Mouse (Mus musculus) kidney, postnatal 10 days (tissue): Measurements from ENCODE around the gene Mettl5.
"Not testable (repeated sequence)": the region's sequence is repeated elsewhere in the genome, so short reads cannot be mapped to it uniquely, and the experiment has no call there.

Source experiments
- DNase-seq: peaks from one replicate; pipeline ENCODE4 v3.0.0; 2021; ENCODE audit warnings: mixed read lengths

The Mettl5 gene

GRCm38 (mm10) chr2:69885451-69886305 lies at the start of gene Mettl5:
TSS of gene Mettl5 (minus strand) at chr2:69885615.
- DNase-seq, result peak; percentile 95

- no peak for DNase-seq
Observed at GRCm38 (mm10) chr2:69924943-69925342, 39.5 kb upstream of the Mettl5 start.

DNA sequence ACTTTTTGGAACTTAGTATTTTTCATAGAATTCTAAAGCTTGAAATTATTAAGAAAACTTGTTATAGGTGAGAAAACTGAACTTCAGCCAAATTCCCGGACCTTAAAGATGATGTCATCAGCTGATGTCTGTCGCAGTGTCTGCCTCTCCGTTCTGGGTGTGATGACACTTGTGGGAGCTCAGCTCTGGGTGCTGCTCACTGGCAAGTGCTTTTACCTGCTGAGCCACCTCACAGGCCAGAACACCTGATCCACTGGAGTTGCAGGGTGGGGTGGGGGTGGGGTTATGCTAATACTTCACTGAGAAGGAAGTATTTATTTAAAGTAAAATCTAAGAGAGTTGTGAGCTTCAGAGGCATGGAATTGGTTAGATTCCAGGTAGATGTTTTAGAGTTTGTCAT lies 31.9 kb upstream of the Mettl5 start:
- no peak for DNase-seq

DNA sequence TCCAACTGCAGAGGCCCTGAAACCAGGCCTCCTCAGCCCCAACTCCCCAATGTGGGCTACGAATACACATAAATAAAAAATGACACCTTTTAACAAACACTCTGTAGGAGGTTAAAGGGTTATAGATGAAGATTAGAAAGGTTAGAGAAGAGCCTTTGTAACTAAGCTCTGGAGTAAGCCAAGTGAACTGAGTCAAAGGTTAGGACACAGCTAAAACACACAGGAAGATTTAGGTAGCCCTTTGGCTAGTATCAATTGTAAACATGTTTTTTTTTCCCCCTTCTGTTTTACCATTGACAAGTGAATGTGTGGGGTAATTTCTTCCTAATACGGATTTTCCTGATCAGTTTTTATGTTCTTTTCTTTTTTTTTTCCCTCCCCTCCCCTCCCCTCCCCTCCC lies 27.4 kb upstream of the Mettl5 start:
- DNase-seq, result no peak

DNA sequence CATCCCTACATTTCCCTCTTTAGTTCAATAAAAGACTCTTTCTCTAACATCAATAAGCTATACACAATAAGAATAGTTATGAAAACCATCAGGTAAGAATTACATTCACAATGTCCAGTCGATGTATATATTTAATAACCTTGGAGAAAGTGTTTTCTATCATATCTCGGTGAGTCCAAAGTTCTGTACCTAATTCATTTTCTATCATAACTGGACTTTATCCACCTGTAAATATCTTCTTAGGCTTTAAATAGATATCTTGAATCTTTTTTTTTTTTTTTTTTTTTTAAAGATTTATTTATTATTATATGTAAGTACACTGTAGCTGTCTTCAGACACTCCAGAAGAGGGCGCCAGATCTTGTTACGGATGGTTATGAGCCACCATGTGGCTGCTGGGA lies 22.0 kb upstream of the Mettl5 start:
- DNase-seq, result not testable (repeated sequence)

DNA sequence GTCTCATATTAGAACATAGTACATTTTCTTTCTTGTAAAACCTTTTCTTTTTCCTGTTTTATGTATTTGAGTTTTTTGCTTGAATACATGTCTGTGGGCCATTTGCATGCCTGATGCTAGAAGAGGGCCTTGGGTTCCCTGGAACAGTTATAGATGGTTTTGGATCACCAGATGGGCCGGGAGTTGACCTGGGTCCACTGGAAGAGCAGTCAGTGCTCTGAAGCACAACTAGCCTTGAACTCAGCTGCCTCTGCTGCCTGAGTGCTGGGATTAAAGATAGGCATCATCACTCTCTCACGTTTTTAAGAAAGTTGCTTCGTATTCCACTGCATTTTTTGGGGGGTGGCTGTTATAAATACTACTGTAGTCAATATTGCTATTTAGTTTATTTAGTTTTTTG lies 18.1 kb upstream of the Mettl5 start:
- no peak for DNase-seq

GRCm38 (mm10) chr2:69897618-69898575 lies 12.5 kb upstream of the Mettl5 start:
- peak; percentile 68 for DNase-seq

DNA sequence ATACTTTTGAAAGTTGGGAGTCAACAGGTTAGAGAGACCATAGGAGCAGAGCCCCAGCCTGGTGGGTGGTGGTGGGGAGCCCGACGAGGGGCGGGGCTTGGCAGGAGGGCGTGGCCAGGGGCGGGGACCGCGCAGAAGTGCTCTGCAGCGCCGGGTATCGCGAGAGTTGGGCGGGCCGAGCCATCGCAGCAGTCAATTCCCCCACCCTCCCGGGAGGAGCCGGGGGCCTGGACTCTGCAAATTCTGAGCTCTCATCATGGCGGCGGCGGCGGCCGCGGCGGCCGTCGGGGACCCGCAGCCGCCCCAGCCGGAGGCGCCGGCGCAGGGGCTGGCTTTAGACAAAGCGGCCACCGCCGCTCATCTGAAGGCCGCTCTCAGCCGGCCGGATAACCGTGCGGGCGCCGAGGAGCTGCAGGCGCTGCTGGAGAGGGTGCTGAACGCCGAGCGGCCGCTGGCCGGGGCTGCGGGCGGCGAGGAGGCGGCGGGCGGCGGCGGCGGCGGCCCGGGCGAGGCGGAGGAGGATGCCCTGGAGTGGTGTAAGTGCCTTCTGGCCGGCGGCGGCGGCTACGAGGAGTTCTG lies 11.7 kb upstream of the Mettl5 start, which contains the start of gene Ubr3:
Gene Ubr3, plus strand, starts transcription at position 208 of the 579 bp plus-strand sequence.
- DNase-seq, result peak; percentile 100

DNA sequence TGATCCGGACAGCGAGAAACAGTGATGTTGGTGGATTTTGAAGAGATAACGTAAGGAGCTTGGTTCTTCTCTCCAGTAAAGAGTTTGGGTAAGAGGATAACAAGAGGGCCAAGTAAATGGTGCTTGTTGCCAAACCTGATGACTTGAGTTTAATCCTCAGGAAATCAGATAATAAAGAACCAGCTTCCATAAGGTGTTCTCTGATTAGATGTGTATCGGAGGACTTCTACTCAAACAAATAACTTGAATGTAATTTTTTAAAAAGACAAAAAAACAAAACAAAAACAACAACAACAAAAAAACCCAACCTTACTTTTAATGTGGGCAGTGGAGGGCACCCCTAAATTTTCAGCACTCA lies 10.8 kb upstream of the Mettl5 start:
- DNase-seq, result no peak

DNA sequence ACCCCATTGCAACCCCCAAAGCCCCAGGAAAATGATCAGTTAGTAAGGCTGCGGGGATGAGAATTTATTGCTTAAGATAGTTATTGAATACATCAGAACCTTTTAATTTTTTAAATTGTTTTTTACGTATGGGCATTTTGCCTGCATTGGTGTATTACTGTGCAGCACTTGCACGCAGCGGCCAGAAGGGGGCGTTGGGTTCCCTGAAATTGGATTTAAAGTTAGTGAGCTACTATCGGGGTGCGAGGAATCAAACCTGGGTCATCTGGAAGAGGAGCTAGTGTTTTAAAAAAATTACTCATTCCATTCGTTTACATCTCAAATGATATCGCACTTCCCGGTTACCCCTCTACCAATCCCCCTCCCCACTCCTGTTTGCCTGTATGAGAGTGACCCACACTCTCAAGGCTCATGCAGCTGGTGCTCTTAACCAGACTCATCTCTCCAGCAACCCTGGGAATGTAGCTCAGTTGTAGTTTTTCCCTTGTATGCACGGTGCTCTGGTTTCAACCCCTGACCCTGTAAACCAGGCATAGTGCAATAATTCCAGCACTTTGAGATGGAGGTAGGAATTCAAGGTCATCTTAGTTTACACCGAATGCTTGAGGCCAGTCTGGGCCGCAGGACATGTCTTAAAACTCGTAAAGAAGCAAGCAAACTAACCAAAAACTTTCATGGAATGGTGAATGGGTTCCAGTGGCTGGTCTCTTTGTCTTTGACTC lies 10.2 kb upstream of the Mettl5 start:
- DNase-seq, result no peak

- DNase-seq, result no peak
Observed at GRCm38 (mm10) chr2:69893891-69894290, 8.5 kb upstream of the Mettl5 start.

DNA sequence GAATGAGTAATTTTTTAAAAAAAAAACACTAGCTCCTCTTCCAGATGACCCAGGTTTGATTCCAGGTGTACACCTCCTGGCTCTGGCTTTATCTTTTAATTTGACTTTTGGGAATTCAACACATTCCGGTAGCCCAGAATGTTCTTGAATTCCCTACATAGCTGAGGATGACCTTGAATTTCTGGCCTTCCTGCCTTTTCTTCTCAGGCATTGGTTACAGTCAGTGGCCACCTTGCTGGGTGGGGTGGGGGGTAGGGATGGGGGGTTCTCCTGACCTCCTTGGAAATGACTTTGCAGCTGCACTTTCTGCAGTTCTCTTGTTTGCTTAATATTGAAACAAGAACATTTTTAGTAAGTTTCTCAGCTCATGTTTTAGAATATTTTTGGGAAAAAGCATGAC lies 7.7 kb upstream of the Mettl5 start:
- no peak for DNase-seq

DNA sequence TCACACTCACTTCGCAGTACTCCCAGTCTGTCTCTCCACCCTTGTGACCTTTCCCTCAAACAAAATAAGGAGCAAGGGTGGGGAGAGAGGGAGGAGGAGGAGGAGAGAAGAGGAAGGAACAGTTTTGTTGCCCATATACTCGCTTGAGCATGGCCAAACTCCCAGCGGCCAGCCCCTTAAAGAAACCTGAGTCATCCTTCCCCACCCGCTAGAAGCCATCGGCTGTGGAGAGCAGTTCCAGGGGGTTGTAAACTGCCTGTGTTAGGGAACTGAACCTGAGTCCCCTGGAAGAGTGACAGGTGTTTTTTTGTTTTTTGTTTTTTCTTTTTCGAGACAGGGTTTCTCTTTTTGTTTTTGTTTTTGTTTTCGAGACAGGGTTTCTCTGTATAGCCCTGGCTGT lies 5.4 kb upstream of the Mettl5 start:
- DNase-seq, result no peak

DNA sequence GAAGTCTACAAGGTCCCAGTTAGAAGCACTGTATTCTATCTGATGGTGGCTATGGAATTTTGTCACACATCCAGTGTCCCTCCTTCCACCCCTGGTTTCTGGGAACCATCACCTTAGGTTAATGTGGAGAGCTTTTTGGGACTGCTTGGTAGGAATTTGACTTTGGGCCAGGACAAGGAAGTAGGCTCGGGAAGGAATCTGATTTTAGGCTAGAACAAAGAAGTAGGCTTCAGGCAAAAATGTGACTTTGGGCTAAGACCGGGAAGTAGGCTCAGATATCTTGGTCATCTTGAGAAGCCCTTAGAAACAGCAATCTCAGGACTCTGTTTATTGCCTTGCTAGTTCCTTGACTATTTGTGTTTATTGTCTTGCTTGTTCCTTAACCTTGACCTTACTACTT lies 3.5 kb upstream of the Mettl5 start:
- no peak for DNase-seq

GRCm38 (mm10) chr2:69885050-69885449 lies 365 bp downstream of the Mettl5 start:
- DNase-seq, result no peak

DNA sequence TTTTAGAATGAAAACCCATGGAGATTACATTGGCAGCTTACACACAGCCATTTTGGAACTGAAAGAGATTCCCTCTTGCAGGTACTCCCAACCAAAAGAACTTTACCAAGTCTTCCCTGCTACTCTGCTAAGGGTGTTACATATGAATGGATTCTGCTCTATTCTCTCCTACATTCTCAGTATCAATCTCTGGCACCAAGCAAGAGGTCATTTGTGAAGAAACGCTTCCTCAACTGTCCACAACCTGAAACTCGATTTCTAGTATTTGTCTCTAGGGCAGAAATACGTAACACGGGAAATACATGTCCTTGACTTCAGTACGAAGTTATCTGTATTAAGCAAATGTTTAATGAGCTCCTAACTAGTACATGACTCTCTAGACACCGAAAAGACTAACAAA lies 834 bp downstream of the Mettl5 start:
- no peak for DNase-seq

- DNase-seq, result no peak
Observed at GRCm38 (mm10) chr2:69883990-69884391, 1.4 kb downstream of the Mettl5 start.

- no peak for DNase-seq
Observed at GRCm38 (mm10) chr2:69862117-69862657, 23.2 kb downstream of the Mettl5 start.

GRCm38 (mm10) chr2:69861485-69862091 lies 23.8 kb downstream of the Mettl5 start, which contains the start of gene Ssb:
TSS of gene Ssb (plus strand) at chr2:69861562.
- peak; percentile 98 for DNase-seq

GRCm38 (mm10) chr2:69860972-69861452 lies 24.4 kb downstream of the Mettl5 start:
- peak; percentile 35 for DNase-seq

- no peak for DNase-seq
Observed at GRCm38 (mm10) chr2:69857882-69858281, 27.5 kb downstream of the Mettl5 start.

DNA sequence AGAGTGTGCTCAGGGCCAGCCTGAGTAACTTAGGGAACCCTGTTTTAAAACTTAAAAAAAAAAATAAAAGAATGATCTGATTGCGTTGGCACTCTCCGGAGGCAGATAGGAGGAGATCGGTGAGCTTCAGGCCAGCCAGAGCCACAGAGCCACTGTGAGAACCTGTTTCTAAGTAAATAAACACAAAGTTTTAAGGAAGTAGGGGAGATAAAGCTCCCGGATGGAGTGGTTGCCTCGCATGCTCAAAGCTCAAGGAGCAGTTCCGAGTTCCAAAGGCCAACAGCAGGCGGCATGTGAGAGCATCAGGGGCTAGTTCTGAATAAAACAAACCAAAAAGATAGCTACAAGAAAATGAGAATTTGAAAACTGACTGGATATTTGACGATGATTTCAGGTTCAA lies 29.0 kb downstream of the Mettl5 start:
- no peak for DNase-seq
